Mouse (Mus musculus) adrenal gland, postnatal 36 days (tissue): ENCODE results near the gene Npr2. TPM values are rescaled to one million over a fixed set of nuclear protein-coding genes. Genes with fewer than 3 reads are reported as not detected.
"Not testable (repeated sequence)": the region's sequence is repeated elsewhere in the genome, so short reads cannot be mapped to it uniquely, and the experiment has no call there.

Experiments used
- DNase-seq, 2 experiments: peaks; one replicate each; pipeline ENCODE4 v3.0.0; 2021; ENCODE audit warnings: mixed read lengths in 1 of 2
- long read RNA-seq, 2 experiments: library from polyadenylated mRNA; stranded (forward); transcript quantifications; one replicate each; pipeline ENCODE4 v2.0.0; 2021; ENCODE audit warnings: borderline sequencing depth in 2 of 2
- total RNA-seq, 2 experiments: library from RNA; stranded (reverse); gene quantifications; 2 replicates each; pipeline ENCODE4 v1.2.3; 2021

The Npr2 gene
- 10 to 100 TPM; 27.7 to 37.9 TPM for total RNA-seq
- long read RNA-seq, experiment 1, transcript Npr2-201 (22 exons, 3,660 nt): major isoform, 5 of 15 reads
- long read RNA-seq, experiment 1, partial matches to known transcripts: 8 of 15 reads
- long read RNA-seq, experiment 1, other reads (novel, unspliced or antisense): 2 of 15 reads
- long read RNA-seq, experiment 2, partial matches to known transcripts: 2 of 5 reads
- long read RNA-seq, experiment 2, other reads (novel, unspliced or antisense): 1 of 5 reads

- DNase-seq: peak; percentile 62 to 78
Measured at GRCm38 (mm10) chr4:43631046-43631955, at the start of gene Npr2. Npr2 (plus strand) TSS chr4:43631935.

- DNase-seq: no peak
Measured at GRCm38 (mm10) chr4:43582241-43582640, 49.5 kb upstream of the Npr2 start.

- no peak for DNase-seq
Measured at GRCm38 (mm10) chr4:43583421-43583820, 48.3 kb upstream of the Npr2 start.

GRCm38 (mm10) chr4:43584444-43585416, 47.0 kb upstream of the Npr2 start, which contains the start of gene Msmp:
Msmp (minus strand) TSS chr4:43584494.
- peak; percentile 56 to 63 for DNase-seq

GRCm38 (mm10) chr4:43585682-43586081, 46.1 kb upstream of the Npr2 start:
- DNase-seq: no peak

- peak; percentile 59 to 63 for DNase-seq
Measured at GRCm38 (mm10) chr4:43586411-43586810, 45.3 kb upstream of the Npr2 start.

- no peak for DNase-seq
Measured at GRCm38 (mm10) chr4:43587681-43588080, 44.1 kb upstream of the Npr2 start.

GRCm38 (mm10) chr4:43591543-43591942, 40.2 kb upstream of the Npr2 start:
- no peak for DNase-seq

- no peak for DNase-seq
Measured at GRCm38 (mm10) chr4:43591961-43592360, 39.8 kb upstream of the Npr2 start.

- no peak for DNase-seq
Measured at GRCm38 (mm10) chr4:43593453-43593852, 38.3 kb upstream of the Npr2 start.

GRCm38 (mm10) chr4:43596597-43596996, 35.1 kb upstream of the Npr2 start:
- not testable (repeated sequence) for DNase-seq

GRCm38 (mm10) chr4:43598200-43598599, 33.5 kb upstream of the Npr2 start:
- no peak for DNase-seq

- no peak for DNase-seq
Measured at GRCm38 (mm10) chr4:43598650-43599380, 32.9 kb upstream of the Npr2 start.

- no peak for DNase-seq
Measured at GRCm38 (mm10) chr4:43600195-43600934, 31.4 kb upstream of the Npr2 start.

- DNase-seq: no peak
Measured at GRCm38 (mm10) chr4:43604099-43604498, 27.6 kb upstream of the Npr2 start.

- DNase-seq: no peak
Measured at GRCm38 (mm10) chr4:43604751-43605685, 26.7 kb upstream of the Npr2 start.

- no peak for DNase-seq
Measured at GRCm38 (mm10) chr4:43612534-43612933, 19.2 kb upstream of the Npr2 start.

GRCm38 (mm10) chr4:43613060-43613730, 18.5 kb upstream of the Npr2 start:
- peak in 1 of 2 experiments; percentile 37 for DNase-seq
